Mouse (Mus musculus) activated CD4-positive, CD25-positive, alpha-beta regulatory T cell, adult 9 weeks (primary cell): ENCODE data around the gene Gm9044. TPM values are rescaled to one million over a fixed set of nuclear protein-coding genes. Genes with fewer than 3 reads are reported as not detected.

Experiments
- polyA plus RNA-seq: library from polyadenylated mRNA; unstranded; fragments of 100-300 nt; shearing (Covaris generic); gene quantifications from one replicate; pipeline ENCODE4 v1.2.1, GENCODE M21; 2017

The Gm9044 gene
- polyA plus RNA-seq = not detected

DNA sequence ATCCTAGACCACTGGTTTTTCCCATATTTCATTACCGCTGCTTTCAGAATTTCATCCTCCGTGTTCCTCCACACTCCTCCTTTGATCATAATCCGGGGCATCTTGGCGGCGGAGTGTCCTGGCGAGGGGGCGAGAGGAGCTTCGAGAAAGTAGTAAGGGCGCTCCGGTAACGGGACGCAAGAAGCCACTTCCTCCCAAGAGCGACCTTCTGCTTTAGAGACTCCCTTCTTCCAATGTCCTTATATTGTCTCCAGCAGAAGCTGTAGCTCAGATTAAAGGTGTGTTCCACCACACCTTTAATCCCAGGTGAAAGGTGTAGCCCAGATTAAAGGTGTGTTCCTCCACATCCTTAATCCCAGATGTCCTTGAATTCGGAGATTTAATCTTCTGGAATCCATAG, at the start of gene Gm9044:
TSS of gene Gm9044 (minus strand) at position 101 of the 400 bp plus-strand sequence.

DNA sequence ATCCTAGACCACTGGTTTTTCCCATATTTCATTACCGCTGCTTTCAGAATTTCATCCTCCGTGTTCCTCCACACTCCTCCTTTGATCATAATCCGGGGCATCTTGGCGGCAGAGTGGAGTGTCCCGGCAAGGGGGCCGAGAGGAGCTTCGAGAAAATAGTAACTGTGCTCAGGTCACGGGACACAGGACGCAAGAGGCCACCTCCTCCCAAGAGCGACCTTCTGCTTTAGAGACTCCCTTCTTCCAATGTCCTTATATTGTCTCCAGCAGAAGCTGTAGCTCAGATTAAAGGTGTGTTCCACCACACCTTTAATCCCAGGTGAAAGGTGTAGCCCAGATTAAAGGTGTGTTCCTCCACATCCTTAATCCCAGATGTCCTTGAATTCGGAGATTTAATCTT, 21.8 kb upstream of the Gm9044 start, which contains the start of gene Gm9049:
TSS of gene Gm9049 (minus strand) at position 101 of the 400 bp plus-strand sequence.

DNA sequence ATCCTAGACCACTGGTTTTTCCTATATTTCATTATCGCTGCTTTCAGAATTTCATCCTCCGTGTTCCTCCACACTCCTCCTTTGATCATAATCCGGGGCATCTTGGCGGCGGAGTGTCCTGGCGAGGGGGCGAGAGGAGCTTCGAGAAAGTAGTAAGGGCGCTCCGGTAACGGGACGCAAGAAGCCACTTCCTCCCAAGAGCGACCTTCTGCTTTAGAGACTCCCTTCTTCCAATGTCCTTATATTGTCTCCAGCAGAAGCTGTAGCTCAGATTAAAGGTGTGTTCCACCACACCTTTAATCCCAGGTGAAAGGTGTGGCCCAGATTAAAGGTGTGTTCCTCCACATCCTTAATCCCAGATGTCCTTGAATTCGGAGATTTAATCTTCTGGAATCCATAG, 16.4 kb upstream of the Gm9044 start, which contains the start of gene Gm9048:
TSS of gene Gm9048 (minus strand) at position 101 of the 400 bp plus-strand sequence.

DNA sequence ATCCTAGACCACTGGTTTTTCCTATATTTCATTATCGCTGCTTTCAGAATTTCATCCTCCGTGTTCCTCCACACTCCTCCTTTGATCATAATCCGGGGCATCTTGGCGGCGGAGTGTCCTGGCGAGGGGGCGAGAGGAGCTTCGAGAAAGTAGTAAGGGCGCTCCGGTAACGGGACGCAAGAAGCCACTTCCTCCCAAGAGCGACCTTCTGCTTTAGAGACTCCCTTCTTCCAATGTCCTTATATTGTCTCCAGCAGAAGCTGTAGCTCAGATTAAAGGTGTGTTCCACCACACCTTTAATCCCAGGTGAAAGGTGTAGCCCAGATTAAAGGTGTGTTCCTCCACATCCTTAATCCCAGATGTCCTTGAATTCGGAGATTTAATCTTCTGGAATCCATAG, 10.9 kb upstream of the Gm9044 start, which contains the start of gene Gm9046:
TSS of gene Gm9046 (minus strand) at position 101 of the 400 bp plus-strand sequence.

DNA sequence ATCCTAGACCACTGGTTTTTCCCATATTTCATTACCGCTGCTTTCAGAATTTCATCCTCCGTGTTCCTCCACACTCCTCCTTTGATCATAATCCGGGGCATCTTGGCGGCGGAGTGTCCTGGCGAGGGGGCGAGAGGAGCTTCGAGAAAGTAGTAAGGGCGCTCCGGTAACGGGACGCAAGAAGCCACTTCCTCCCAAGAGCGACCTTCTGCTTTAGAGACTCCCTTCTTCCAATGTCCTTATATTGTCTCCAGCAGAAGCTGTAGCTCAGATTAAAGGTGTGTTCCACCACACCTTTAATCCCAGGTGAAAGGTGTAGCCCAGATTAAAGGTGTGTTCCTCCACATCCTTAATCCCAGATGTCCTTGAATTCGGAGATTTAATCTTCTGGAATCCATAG, 5.5 kb upstream of the Gm9044 start, which contains the start of gene Gm9045:
TSS of gene Gm9045 (minus strand) at position 101 of the 400 bp plus-strand sequence.

DNA sequence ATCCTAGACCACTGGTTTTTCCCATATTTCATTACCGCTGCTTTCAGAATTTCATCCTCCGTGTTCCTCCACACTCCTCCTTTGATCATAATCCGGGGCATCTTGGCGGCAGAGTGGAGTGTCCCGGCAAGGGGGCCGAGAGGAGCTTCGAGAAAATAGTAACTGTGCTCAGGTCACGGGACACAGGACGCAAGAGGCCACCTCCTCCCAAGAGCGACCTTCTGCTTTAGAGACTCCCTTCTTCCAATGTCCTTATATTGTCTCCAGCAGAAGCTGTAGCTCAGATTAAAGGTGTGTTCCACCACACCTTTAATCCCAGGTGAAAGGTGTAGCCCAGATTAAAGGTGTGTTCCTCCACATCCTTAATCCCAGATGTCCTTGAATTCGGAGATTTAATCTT, 5.3 kb downstream of the Gm9044 start, which contains the start of gene Gm9040:
TSS of gene Gm9040 (minus strand) at position 101 of the 400 bp plus-strand sequence.

DNA sequence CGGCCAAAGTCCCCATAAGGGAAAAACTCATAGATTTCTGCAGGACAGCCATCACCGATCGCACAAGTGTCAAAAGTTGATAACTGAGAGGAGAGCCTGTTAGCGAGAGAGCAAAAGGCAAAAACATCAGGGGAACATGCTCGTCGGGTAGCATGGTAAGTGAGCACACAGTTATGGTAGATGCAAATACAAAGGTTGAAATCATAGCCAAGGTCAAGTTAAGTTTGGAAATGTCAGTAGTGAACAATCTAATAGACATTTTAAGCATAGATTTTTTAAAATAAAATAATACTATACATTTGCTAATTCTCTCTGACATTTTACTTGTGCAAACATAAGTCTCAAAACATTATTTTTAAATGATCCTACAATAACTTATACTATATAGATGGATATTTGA, 37.3 kb downstream of the Gm9044 start, which contains the start of gene Iltifb:
TSS of gene Iltifb (minus strand) at position 101 of the 400 bp plus-strand sequence.

Other genes with a start within 250 kb of the Gm9044 start
- 13.6 TPM for gene Mdm1, start 190.6 kb downstream of the Gm9044 start, polyA plus RNA-seq
- not detected for gene Il22, start 127.5 kb downstream of the Gm9044 start, polyA plus RNA-seq
- not detected for gene Gm32717, start 91.6 kb downstream of the Gm9044 start, polyA plus RNA-seq
- gene Gm32802, start 73.7 kb downstream of the Gm9044 start, polyA plus RNA-seq = not detected
- not detected for gene Iltifb, start 37.4 kb downstream of the Gm9044 start, polyA plus RNA-seq
- gene Gm9040, start 5.4 kb downstream of the Gm9044 start, polyA plus RNA-seq = not detected
- not detected for gene Gm9045, start 5.4 kb upstream of the Gm9044 start, polyA plus RNA-seq
- gene Gm9046, start 10.8 kb upstream of the Gm9044 start, polyA plus RNA-seq = not detected
- not detected for gene Gm9048, start 16.3 kb upstream of the Gm9044 start, polyA plus RNA-seq
- not detected for gene Gm9049, start 21.7 kb upstream of the Gm9044 start, polyA plus RNA-seq
- gene Ifng, start 108.6 kb upstream of the Gm9044 start, polyA plus RNA-seq = 10.5 TPM